Mouse (Mus musculus): Measurements from ENCODE around the gene Gpx7.
"Not testable (repeated sequence)": the region's sequence is repeated elsewhere in the genome, so short reads cannot be mapped to it uniquely, and the experiment has no call there.

Gene Gpx7

DNA sequence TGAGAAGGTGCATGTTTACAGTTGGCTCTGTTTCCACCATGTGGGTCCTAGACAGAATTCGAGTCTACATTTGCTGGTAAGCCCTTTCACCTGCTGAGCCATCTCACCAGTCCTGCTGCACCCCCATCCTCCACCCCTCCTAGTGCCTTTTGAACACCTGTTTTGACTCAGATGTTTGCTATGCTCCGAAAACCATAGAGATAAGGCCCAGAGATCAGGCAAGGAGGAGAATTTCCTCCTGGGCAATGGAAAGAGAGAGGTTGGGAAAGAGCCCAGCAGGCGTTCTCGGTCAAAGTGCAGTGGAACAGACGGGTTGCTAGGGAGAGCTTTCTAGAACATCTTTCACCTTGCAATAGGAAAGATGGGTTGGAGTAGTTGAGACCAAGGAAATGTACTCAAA is 15.6 kb downstream of the Gpx7 start:
- no peak for DNase-seq (ENCODE audit: low spot score)

DNA sequence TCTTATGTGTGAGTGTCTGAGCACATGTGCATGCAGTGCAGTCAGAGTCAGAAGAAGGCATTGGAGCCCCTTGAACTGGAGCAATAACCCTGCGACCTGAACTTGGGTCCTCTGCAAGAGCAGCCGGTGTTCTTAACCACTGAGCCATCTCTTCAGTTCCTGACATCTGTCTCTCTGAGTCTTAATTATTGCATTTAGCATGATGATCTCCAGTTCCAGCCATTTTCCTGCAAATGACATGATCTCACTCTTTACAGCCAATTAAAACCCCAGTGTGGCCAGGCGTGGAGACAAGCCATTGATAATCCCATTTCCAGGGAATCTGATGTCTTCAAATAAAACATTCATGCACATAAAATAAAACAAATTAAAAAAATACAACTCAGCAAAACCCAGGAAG is 18.0 kb downstream of the Gpx7 start:
- DNase-seq (ENCODE audit: low spot score), result no peak

DNA sequence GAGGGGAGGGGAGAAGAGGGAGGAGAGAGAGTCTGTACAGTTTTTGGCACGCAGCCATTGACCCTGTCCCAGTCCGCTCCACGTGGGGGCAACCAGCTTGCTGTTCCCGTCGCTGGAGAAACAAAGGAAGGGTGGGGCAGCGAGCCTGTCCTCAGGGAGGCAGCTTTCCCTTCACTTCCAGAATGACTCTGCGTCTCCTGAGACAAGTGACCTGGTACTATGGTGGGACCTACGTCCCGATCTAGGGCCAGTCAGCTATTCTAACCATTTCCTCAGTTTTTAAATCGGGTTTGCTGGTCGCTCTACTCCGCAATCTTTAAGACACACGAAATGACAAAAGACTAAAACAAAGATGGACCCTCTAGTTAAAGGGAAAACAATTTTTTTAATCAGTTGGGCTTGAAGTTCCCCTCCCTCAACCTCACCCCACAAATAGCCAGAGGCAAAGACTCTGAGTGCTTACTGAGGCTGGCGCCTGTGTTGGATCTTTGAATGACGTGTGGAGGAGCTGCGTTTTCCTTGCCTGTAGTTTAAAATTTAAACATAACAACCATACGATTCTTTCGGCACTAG is 19.0 kb downstream of the Gpx7 start:
- DNase-seq (ENCODE audit: low spot score), result peak; percentile 31

DNA sequence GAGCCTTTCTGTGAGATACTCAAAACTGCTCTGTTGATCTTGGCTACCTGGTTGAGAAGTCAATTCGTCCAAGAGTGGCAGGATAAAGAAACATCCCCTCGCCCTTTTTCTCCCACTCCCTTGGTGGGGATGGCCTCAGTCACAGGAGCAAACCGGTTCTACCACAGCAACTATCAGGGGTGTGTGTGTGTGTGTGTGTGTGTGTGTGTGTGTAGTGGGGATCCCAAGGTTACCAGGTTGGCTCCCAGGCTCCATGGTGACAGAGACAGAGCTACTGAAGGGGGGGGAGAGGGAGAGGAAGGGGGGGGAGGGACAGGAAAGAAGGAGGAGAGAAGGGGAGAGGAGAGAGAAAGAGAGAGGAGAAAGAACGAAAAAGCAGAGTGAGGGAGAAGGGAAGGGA is 19.7 kb downstream of the Gpx7 start:
- DNase-seq (ENCODE audit: low spot score), result no peak

DNA sequence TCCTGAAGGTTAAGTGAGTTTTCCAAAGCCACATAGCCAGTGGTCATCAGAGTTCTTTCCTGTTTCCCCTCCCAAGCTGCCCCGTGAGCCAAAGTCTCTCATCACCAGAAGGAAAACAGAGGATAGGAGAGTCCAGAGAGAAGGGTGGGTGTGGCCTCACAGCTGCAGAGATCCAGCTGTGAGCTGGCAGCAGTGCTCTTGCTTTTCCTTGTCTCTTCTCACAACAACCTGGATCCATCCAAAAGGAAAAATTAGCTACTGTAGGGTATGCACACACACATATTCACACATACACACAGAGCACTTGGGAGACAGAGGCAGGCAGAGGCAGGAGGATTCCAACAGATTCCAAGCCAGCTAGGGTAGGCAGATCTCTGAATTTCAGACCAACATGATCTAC is 20.7 kb downstream of the Gpx7 start:
- no peak for DNase-seq (ENCODE audit: low spot score)

DNA sequence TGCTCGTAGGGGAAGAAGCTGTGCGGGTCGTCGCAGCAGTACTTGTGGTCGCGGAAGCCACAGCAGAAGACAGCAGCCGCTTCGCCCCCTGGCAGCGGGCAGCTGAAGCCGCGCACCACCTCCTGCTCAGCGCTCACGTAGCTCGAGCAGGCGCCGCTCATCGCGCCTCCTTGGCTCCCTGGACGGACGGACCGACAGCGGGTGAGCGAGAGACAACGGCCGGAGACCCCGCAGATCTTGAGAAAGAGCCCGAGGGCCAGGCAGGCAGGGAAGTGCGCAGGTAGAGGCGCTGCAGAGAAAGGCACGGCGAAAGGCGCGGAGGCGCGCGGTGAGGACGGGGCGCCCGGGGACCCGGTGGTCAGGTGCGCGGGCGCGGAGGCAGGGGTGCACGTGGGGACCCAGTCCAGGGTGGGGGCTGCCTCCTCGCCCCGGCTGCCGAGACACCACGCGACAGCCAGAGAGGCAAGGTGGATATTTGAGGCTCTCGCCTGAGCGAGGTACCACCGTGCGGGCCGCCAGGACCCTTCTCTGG is 23.5 kb downstream of the Gpx7 start, which contains the start of gene Shisal2a:
Shisal2a (minus strand) TSS at position 167 of the 532 bp plus-strand sequence.
- no peak for DNase-seq (ENCODE audit: low spot score)

DNA sequence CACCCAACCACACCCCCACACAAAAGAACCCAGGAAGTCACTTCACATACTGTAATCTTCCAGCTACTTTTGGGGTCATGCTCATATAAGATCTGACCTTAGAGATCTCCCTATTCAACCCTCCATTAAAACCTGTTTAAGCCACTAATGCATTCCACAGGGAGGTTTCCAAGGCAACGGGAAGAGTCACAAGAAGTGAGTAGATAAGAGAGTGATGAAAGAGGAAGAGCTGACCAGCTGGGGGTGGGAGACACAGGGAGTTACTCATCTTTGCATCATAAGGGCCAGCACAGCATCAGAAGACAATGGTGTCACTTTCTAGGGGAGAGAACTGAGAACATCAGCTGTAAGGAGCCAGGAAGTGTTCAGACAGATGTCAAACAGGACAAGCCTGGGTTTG is 26.6 kb downstream of the Gpx7 start:
- no peak for DNase-seq (ENCODE audit: low spot score)

DNA sequence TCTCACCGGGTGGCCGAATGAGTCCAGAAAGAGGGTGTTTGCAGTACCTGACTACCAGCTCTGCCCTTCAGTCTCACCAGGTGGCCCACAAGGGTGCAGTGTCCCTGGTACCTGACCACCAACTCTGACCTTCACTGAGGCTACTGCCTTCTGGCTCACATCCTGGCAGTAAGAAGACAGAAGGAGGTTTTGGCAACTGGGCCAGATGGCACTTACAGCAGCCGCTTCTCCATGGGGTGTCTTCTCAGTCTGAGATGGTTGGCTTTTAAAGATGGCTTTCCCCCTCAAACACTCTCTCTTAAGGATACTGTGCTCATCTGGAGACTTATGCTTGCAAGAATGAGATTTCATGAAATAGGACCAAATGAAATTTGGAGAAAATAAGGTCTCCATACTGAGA is 27.3 kb downstream of the Gpx7 start:
- no peak for DNase-seq (ENCODE audit: low spot score)

DNA sequence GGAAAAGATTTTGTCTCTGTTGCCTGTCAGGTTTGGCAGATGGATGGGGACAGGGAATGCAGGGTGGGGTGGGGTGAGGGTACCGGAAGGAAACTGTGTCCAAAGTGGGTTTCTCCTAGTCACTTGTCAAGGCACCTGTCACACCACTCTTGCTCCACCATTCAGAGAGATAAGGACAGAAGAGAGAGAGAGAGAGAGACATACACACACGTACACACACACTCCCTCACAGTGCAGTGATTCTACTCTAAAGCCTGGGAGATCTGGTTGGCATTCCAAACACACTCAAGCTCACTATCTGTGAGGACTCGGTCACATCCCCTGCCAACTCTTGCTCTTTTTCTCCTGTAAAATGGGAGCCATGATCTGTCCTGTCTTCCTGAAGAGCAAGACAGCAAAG is 34.6 kb downstream of the Gpx7 start:
- no peak for DNase-seq (ENCODE audit: low spot score)

DNA sequence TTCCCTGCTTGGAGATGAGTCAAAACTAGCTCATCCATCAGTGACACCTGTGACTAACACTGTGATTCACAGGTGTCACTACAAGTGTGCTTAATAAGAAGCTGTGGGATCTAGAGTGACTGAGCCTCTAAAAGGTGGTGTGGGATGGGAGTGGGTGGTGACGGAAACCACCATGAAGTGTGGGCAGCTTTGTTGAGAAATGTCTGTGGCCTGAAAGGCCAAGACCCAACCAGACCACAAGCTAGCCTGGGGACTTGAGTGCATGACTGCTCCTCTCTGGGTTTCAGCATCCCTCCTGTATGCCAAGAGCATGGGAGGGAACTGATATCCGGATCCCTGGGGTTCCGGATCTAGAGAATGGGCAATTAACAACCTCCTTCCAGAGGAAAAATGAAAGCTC is 35.3 kb downstream of the Gpx7 start:
- no peak for DNase-seq (ENCODE audit: low spot score)

DNA sequence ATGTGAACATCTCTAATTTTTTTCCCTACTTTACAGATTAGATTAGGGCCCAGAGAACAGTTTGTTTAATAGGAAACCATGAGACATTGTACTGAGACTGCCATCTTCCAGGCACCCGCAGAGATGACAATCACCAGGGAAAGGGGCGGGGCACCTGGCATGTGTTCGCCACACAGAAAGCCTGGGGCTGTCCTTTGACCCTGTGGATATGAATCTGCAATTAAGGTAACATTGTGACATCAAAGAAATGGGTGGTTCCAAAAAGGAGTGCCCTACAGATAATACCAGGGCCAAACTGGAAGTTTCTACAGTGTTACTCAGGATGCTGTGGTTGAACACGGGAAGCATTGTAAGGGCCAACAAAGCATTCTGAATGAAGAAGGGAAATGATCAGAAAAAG is 36.4 kb downstream of the Gpx7 start:
- DNase-seq (ENCODE audit: low spot score), result no peak

DNA sequence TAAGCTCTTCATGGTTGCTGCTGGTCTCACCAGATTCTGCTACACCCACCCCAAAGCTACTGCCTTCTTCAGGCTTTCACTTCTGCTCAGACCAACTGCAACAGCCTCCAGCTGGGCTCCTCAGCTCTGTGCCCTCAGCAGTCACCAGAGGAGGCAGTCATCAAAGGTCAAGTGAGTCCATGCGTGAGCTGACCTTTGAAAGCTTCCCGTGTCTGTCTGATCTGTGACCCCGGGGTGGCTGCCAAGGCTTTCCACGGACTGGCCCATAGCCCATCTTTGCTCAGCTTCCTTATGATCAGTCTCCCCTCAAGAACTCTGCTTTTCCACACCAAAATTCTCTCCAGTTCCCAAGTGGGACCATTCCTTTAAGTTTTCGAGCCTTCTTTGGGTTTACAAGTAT is 37.5 kb downstream of the Gpx7 start:
- peak; percentile 39 for DNase-seq (ENCODE audit: low spot score)

DNA sequence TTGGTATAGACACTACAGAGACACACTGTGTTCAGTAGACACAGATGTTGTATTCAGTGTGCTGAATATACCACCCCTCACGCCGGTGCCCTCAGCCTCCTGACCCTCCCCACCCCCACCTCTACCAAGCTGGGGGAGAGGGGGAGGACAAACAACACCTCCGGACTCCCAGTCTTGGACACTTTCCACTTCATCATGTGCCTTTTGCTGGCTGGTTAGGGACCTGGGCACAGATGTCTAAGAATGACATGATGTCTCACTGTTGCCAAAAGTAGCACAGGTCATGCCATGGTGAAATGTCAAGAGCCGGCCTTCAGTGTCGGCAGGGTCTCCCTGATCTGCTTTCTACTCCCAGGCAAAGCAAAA is 42.7 kb downstream of the Gpx7 start:
- peak; percentile 70 for DNase-seq (ENCODE audit: low spot score)

DNA sequence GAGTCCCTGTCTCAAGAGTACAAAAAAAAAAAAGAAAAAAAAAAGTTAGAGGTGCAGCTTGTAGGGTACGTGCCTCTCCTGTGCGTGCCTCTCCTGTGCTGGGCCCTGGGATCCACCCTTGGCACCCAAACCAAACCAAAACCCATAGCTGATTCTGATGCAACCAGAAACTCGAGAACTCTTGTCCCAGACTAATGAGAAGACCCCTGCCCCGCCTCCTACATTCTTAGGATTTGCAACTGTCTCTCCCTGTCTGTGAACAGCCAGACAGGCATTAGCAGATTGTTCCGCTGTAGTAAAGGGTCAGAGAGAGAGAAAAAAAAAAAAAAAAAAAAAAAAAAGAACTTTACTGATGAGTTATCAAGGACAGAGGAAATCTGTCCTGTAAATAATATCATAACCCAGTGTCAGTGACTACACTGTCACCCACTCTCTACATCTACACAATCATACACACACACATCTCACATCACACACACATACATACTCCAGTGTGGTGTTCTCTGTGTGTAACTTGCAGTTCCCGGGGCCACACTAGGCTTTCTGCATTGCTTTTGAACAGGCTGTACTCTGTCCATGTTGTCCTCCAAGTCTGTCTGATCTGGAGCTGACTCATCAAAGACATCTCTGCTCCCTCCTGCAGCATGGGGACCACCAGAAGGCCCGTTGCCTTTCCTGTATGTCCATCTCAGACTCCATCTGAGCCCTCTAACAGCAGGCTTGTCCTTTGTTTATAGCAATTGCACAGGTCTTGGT is 43.2 kb downstream of the Gpx7 start:
- DNase-seq (ENCODE audit: low spot score), result no peak

DNA sequence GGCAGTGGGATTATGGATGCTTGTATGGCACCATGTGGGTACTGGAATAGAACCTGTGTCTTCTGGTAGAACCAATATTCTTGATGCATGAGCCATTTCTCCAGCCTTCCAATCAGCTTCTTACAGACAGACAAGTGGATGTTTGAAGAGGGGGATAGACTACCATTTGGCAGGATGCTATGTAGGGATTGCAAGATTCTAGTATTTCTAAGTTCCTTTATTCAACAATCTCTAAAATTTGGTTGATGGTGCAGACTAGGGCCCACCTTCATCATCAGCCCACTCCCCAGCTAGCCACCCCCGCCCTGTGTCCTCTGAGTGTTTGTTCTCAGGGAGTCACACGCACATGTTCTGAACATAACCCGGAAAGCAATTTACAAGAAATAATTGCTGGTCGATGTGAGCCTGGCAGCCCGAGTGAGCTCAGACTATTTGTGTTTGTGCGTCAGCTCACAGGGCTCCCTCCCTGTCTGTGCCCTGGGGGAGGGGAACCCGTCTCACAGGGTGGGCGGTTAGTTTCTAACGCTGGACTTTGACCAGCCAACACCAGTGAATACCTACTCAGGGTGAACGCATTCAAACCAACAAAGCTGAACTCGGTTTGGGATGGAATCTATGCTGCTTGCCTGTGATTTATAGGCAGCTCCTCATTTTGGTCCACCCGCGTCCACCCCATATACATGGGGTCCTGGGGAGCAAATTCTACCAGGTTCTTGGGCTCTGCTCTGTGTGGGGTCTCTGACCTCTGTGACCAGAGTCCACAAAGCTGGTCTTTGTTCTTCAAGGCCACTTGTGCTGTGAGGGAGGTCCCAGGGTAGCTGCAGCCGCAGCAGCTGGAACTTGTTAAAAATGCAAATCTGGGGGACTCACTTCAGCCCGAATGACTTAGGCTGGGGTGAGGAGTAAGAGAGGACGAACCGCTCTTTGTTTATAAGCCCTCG is 44.2 kb downstream of the Gpx7 start:
- DNase-seq (ENCODE audit: low spot score), result no peak

DNA sequence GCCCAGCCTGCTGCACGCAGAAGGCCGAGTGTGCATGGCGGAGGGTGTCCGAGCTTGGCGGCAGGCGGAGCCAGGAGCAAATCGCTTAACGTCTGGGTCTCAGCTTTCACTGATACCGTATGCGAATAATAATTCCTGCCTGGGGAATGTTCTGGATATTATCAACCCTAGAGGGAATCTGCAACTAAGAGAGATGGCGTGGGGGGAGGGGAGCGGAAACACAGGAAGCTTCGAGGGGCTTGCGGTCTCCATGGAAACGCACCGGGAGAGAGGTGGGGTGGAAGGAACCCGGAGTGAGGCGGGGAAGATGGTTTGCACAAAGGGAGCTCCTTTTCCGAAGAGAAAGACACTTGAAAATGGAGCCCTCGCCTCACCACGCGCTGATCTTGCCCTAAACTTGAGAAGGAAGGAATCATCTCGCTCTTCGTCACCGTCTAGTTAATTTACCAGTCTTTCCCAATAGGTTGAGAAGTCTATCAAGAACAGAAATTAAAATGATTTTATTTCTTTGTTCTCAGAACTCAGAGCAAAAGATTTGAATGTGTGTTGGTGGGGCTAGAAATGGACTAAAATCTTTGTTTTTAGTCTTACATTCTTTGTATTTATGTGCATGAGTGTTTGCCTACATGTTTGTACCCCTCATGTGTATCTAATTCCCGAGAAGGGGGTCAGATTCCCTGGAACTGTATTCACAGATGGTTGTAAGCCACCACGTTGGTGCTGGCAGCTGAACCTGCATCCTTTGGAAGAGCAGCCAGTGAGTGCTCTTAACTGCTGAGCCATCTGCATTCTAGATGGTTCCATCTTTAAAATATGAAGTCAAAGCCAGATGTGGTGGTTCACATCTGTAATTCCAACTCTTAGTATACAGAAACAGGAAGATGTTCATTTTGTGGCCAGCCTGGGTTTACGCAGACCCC is 46.4 kb downstream of the Gpx7 start:
- no peak for DNase-seq (ENCODE audit: low spot score)

DNA sequence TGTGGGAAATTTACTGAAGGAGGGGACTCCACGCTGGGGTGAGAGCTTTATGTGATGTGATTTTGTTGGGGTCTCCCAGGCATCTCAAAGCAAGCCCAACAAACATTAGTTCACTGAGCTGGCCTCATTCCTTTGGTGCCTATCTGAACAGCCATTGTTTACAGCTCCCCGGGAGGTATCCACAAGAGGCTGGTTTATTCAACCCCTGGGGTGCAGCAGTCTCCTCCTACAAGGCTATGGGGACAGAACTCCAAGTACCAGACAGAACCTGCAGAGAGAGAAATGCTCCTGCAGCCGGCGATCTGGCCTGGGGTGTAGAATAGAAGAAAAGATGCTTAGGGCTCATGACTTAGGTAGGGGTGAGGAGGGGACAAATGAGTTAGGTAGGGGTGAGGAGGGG is 48.3 kb downstream of the Gpx7 start:
- no peak for DNase-seq (ENCODE audit: low spot score)

DNA sequence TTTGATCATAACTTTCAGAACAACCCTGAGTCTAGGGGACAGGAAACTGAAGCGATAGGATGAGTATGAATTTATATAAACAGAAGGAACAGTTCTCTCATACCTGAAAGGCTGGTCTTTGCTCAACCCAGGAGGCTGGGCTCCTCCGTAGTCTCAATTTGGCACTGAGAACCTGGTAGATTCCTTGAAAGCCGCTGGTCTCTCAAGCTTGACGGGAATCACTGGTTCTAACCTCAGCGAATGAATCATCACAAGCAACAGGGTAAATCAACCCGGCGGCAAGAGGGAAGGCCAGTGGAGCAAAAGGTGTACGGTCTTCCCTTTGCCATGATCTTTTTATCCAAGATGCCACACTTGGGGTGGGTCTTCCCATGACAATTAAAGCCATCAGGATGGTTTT is 49.3 kb downstream of the Gpx7 start:
- DNase-seq (ENCODE audit: low spot score), result no peak

DNA sequence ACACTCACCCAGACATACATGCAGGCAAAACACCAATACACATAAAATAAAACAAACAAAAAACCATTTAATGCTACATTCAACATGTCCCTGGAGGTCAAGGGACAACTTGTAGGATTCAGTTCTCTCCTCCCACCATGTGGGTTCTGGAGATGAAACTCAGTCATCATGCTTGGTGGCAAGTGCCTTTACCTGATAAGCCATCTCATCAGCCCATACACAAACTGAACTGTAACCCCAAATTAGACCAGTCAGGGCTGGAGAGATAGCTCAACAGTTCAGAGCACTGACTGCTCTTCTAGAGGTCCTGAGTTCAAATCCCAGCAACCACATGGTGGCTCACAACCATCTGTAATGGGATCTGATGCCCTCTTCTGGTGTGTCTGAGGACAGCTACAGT is 53.2 kb downstream of the Gpx7 start:
- DNase-seq (ENCODE audit: low spot score), result not testable (repeated sequence)

DNA sequence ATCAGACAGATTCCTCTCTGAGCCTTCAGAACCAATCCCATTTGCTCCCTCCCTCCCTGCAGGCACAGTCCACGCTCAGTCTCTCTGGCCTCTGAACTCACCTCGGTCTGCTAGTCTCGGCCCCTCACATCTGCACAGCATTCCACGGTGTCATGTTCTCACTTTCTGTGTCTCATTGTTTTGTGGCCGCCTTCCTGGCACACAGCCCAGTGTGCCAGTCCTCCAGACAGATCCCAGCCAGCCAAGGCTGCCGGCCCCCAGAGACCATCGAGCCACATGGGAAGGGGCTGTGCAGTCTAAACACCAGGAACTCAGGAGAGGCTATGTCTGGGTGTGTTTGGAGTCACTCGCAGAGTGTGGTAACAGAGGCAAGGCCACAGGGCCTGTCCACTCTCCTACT is 55.9 kb downstream of the Gpx7 start:
- peak; percentile 85 for DNase-seq (ENCODE audit: low spot score)
